Comparison of ENCODE assay signal across 8 mouse cellular contexts in genomic region chr7:80535009-80535744, GRCm38 (mm10). TPM values are rescaled to one million over a fixed set of nuclear protein-coding genes. Genes with fewer than 3 reads are reported as not detected.
DNase-seq lines count a peak whose midpoint lies in the region; ATAC-seq lines count a peak whose summit lies in the region.

Blm (minus strand) TSS chr7:80535119.

- H3K4me1 ChIP-seq in heart, embryonic 10.5 days: peaks cover 13% of the 10 kb centered on the region
- H3K4me1 ChIP-seq in kidney, embryonic 15.5 days: peaks cover 11% of the 10 kb centered on the region

- peak within 1 kb of the TSS; percentile 74 for H3K4me2 ChIP-seq in kidney, embryonic 15.5 days

- no peaks in the 10 kb centered on the region for H3K9me3 ChIP-seq in heart, embryonic 10.5 days
- no peaks in the 10 kb centered on the region for H3K9me3 ChIP-seq in kidney, embryonic 15.5 days (replicated peaks)

- peak; percentile 94 to 96 for DNase-seq in B cell, adult 2 months
- peak; percentile 99 for DNase-seq in brain, adult 2 months (ENCODE audit: low read depth, low spot score)
- peak; percentile 98 for DNase-seq in heart, embryonic 10.5 days (ENCODE audit: low spot score)
- DNase-seq in liver: peak; percentile 98
- DNase-seq in spleen, postnatal 4 days (ENCODE audit: low spot score in 2 of 2): peak; percentile 98

- no peaks in the 10 kb centered on the region for H3K27me3 ChIP-seq in heart, embryonic 10.5 days (ENCODE audit: insufficient read depth, poor library complexity, severe bottlenecking)
- H3K27me3 ChIP-seq in kidney, embryonic 15.5 days: no peaks in the 10 kb centered on the region

- H3K27ac ChIP-seq in heart, embryonic 10.5 days: peak within 1 kb of the TSS; percentile 91
- H3K27ac ChIP-seq in kidney, embryonic 15.5 days: peak within 1 kb of the TSS; percentile 90

- H3K9ac ChIP-seq in kidney, embryonic 15.5 days: peak within 1 kb of the TSS; percentile 76

- no peaks in the 10 kb centered on the region for H3K36me3 ChIP-seq in heart, embryonic 10.5 days
- no peaks in the 10 kb centered on the region for H3K36me3 ChIP-seq in kidney, embryonic 15.5 days

- peak; percentile 91 for ATAC-seq in erythroblast, adult 5-6 weeks (replicated peaks; ENCODE audit: low FRiP score, poor library complexity, severe bottlenecking)
- ATAC-seq in kidney, embryonic 15.5 days (replicated peaks; ENCODE audit: low FRiP score): peak; percentile 100
- peak; percentile 99 for ATAC-seq in monocyte, adult 5-6 weeks (replicated peaks; ENCODE audit: insufficient number of reproducible peaks, low FRiP score, low TSS enrichment, poor library complexity, severe bottlenecking)

- H3K4me3 ChIP-seq in heart, embryonic 10.5 days: peak within 1 kb of the TSS; percentile 81
- H3K4me3 ChIP-seq in kidney, embryonic 15.5 days (replicated peaks): peak within 1 kb of the TSS; percentile 75

- under 1% methylated on average over 43 of the region's 43 CpGs for WGBS in heart, embryonic 10.5 days
- WGBS in kidney, embryonic 15.5 days: under 1% methylated on average over 43 of the region's 43 CpGs

RNA-seq across cellular contexts. Expression of gene Blm, which starts in this region (rescaled TPM):
- total RNA-seq in erythroblast, adult 5-6 weeks (2015; ENCODE audit: low replicate concordance): 53.5 and 82.0 TPM in 2 replicates
- 52.8 and 54.9 TPM in 2 replicates for total RNA-seq in erythroblast, adult 5-6 weeks (2017; ENCODE audit: low replicate concordance)
- 32.3 and 35.6 TPM in 2 replicates for polyA plus RNA-seq in heart, embryonic 10.5 days (2016; fragmentation: Nextera tagmentation; extraction: Ambion mirVana)
- polyA plus RNA-seq in kidney, embryonic 15.5 days (2015; fragmentation: Nextera tagmentation; extraction: Ambion mirVana): 26.8 and 27.1 TPM in 2 replicates
- 14.3 to 17.8 TPM (median 14.4 TPM) in 3 replicates for total RNA-seq in monocyte, adult 5-6 weeks (2017)

Comparison
In these comparisons a context has a peak if more than half of its experiments do, and no peak if none do; other contexts are left out.
1. Peak in every context shown above with its lines: DNase-seq, ATAC-seq, H3K4me3 ChIP-seq and H3K27ac ChIP-seq.